Mouse (Mus musculus): ENCODE data around the gene Dscam.

DNA sequence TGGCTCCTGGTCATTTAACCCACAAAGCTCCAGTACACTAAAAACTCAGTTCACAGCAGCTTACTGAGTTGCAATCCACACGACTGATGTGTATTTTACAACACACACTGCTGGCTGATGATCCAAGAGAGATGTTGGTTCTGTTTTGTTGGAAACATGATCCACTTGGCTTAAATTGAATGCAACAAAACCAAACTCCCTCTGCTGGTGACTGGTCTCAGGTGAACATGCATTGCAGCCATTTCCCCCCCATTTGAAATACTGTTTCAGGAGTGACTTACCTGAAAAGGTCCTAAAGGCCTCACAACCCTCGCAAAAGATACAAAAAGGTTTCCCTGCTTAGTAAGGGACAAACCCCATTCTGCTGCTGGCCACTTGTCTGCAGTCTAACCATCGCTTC is 156.2 kb downstream of the Dscam start:
- TF ChIP-seq POLR2A (IDR thresholded peaks at IDR 0.05; ENCODE audit: borderline replicate concordance, control insufficient read depth, low read depth, low read length): no peak
- no peak for TF ChIP-seq CTCF (IDR thresholded peaks at IDR 0.05; ENCODE audit: control insufficient read depth, insufficient read depth, low read length)
